Mouse (Mus musculus) T-helper 1 cell (primary cell): ENCODE data around the gene Milr1.
"Not testable (repeated sequence)": the region's sequence is repeated elsewhere in the genome, so short reads cannot be mapped to it uniquely, and the experiment has no call there.

ENCODE experiments used
- in situ Hi-C: fragments of 300-600 bp; cut with MboI, MseI; formaldehyde crosslinking; loops from one replicate; pipeline ENCODE4 v1.15.1; 2025; ENCODE audit warnings: high pct_unique_total_duplicates

The Milr1 gene

DNA sequence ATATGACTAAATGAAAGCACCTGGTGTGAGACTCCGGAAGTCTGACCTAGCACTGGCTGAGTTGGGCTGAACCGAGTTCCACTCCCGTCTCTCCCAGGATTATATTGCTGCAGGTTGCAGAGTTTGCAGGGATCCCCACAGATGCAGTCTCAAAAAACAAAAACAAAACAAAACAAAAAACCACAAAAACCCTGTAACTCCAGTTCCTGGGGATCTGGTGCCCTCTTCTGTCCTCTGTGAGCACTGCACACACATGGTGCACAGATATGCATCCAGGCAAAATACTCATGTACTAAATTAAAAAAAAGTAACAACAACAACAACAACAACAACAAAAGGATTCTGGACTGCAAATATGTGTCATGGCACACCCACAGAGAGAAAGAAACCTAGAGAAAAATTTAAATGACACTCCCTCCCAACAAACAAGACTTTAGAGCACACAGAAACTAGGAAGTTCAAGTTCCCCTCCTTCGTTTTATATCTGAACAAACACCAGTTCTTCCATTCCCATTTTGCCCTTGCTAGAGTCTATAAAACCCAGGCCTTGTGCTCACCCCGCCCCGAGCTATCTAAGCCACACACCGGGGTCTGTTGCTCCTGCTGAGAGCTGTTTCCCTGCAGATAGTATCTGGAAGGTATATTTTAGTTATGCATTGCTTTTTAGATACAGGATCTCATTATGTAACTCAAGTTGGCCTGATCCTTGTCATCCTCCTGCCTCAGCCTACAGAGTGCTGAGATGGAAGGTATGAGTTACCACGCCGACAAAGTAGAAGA is 19.4 kb downstream of the Milr1 start:
- in situ Hi-C loops = no loop called here

DNA sequence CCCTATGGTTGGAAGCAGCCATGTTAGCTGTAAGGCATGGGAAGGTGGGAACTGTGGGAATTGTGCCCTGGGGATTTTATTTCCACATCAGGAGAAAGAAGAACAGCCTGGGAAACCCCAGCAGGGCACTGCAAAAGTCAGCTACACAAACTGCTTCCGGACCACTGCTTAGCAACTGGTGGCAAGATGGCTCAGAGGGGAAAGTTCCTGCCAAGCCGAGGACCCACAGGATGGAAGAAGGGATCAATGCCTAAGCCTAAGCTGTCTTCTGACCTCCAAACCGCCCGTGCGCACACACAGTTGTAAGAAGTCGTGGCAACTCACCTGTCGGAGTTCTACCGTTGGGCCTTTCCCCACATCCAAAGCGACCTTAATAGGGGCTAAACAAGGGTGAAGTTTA is 22.0 kb downstream of the Milr1 start:
- in situ Hi-C loops = no loop called here

DNA sequence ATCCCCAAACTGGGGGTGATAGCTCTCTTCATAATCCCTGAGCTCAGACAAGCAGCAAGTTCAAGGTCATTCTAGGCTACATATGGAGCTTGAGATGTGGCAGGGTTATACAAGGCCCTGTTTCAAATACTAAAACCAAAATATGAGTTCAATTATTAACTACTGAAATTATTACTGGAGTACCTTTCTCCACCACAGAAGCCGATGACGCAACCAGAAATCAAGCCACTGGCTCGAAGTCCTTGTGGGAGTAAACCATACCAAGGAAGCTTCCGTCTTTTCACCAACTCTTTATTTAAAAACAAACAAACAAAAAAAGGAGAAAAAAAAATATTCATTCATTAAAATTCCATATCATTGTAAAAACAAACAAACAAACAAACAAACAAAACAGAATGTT is 25.9 kb downstream of the Milr1 start:
- in situ Hi-C loops = loop anchor here (5.0 kb wide), 1 partner anchor 35 kb away; no protein-coding TSS in a partner anchor

DNA sequence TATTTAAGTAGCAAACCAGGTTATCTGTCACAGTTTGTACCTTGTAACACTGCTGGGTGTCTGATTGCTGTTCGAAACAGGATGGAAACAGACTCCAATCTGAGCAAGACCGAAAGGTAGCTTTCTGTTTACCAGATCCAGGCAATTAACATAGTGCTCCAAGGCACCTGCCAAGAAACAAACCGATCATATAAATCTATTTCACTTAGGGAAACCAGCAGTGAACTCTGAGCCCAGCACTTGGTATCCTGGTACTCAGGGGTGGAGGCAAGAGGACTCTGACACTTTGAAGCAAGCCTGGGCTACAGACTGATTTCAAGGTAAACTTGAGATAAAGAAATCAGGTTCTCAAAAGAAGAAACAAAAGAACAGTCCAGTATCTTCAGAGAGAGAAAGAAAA is 26.4 kb downstream of the Milr1 start:
- in situ Hi-C loops = loop anchor here (5.0 kb wide), 1 partner anchor 35 kb away; no protein-coding TSS in a partner anchor

DNA sequence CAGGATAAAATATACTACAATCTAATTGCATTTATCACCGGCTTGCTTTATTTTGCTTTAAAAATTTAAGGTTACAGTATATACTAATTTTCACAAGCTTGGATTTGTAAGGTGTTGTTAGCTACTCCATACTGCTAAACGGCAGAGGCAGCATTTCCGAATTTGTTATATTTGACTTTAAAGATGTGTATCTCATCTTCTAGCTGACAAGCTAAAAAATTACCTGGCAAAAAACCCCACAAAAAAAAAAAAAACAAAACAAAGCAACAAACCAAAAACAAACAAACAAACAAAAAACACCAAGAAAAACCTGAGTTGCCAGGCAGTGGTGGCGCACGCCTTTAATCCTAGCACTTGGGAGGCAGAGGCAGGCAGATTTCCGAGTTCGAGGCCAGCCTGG is 27.1 kb downstream of the Milr1 start:
- in situ Hi-C loops = loop anchor here (5.0 kb wide), 1 partner anchor 36 kb away; no protein-coding TSS in a partner anchor

DNA sequence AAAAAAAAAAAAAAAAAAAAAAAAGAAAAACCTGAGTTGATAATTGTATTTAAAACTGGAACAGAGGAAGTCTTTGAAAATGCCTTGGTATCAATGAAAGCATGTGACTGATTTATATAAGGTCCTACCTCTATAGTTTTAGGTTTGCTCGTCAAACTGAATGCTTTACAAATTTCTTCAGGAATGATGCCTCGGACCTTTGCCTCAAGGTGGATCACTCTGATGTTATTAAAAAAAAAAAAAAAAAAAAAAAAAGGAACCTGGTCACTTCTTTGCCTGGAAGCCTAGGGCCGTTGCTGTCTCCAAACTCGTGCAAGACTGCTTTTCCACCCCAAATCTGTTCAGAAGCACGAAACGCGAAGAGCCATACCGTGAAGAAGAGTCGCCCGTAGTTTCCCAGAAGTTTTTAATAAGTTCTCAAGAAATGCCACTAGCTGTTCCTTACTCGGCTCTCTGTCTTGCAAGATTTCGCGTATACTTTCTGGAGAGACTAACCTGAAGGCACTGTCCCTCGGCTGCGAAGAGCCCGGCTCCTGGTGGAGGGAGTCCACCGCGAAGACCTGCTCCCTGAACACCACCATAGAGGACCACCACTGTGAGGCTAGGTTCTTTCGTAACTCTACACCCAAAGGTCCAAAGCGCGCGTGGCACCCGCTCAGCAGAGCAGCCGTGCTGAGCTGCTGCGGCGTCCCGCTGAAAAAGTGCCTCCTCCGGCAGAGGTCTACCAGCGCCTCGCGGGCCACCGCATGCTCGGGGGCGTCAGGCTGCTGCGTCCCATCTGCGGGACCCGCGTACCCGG is 27.8 kb downstream of the Milr1 start:
- in situ Hi-C loops = loop anchor here (5.0 kb wide), 1 partner anchor 36 kb away; no protein-coding TSS in a partner anchor

DNA sequence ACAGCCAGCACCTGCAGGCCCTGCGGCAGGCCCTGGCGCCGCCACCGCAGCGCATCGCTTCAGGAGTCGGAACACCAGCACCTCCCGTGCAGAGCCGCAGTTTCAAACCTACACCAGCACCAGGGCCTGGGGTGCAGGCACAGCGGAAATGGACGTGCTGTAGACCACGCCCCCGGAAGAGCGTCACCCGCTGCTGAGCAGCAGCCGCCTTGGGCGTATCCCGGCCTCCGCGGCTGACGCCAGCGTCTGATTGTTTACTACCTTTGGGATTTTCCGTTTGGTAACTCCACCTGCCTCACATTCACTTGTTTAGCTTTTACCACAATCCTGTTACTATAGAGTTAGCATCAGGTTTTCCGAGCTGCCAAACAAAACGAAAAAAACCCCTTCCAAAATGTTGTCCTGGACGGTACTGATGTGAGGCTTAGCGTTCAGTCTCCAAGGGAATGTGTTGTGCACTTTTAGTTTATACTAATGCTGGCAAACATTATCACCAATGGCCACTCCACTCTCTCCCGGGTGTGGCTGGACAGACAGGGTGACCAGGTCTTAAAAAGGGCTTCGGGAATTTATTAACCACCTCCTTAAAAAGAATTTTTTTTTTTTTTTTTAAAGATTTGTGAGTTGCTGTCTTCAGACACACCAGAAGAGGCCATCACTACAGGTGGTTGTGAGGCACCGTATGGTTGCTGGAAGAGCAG is 28.5 kb downstream of the Milr1 start, which contains the start of gene Polg2:
Gene Polg2, minus strand, starts transcription at position 150 of the 701 bp plus-strand sequence.
- in situ Hi-C loops = loop anchor here (5.0 kb wide), 1 partner anchor 37 kb away; no protein-coding TSS in a partner anchor

DNA sequence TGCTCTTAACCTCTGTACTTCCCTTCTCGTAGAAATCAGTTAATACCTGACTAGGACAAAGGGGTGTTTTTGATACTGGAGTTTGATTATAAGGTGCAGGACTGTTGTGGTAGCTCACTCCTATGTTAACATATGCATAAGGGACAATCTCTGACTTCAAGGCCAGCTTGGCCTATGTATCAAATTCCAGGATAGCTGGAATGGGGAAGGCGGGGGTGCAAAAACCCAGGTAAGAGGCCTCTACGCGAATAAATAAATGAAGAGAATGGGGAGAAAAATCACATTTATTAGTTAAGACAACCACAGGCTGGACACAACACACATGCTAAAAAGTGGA is 29.0 kb downstream of the Milr1 start:
- in situ Hi-C loops = no loop called here

DNA sequence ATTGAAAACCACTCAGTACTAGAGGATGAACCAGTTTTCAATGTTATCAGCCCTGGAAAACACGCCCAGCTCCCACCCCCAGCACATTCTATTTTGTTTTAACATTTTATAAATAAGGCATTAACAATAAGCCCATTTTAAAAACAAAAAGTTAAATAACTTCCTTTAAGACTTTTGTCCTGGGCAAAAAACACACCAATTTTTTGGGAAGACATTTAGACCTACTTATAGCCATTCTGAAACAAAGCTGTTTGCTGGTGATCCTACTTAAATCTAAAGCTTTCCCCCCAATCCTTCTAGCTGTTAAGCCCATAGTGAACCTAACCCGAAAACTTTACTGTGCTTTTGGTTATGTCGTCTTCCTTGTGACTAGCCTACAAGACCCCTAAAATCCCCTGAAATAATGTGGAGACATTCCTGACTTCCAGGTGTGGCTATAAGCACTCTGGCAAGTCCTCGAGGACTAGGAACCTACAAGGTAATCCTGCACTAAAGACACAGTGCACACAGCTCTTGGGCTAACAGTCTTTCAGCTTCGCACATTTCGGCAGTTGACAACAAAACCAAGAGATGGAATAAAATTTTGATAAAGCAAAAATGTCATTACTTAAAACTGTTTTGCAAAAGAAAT is 29.7 kb downstream of the Milr1 start:
- in situ Hi-C loops = no loop called here

DNA sequence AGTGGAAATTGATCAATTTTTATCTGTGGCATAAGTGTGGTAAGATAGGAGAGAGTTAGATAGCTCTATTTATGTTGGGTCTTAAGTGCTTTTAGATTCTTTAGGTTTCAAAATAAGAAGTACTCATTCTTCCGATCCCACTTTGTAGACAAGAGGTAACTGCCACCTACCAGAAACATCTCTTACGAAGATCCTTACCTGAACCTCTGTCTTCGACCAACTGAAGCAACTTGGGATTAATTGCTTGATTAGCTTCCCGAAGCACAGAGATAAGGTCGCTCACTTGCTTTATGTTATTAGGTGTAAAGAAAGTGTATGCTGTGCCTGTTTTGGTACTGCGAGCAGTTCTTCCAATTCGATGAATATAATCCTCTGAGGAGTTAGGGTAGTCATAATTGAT is 31.2 kb downstream of the Milr1 start:
- in situ Hi-C loops = not testable (repeated sequence)

DNA sequence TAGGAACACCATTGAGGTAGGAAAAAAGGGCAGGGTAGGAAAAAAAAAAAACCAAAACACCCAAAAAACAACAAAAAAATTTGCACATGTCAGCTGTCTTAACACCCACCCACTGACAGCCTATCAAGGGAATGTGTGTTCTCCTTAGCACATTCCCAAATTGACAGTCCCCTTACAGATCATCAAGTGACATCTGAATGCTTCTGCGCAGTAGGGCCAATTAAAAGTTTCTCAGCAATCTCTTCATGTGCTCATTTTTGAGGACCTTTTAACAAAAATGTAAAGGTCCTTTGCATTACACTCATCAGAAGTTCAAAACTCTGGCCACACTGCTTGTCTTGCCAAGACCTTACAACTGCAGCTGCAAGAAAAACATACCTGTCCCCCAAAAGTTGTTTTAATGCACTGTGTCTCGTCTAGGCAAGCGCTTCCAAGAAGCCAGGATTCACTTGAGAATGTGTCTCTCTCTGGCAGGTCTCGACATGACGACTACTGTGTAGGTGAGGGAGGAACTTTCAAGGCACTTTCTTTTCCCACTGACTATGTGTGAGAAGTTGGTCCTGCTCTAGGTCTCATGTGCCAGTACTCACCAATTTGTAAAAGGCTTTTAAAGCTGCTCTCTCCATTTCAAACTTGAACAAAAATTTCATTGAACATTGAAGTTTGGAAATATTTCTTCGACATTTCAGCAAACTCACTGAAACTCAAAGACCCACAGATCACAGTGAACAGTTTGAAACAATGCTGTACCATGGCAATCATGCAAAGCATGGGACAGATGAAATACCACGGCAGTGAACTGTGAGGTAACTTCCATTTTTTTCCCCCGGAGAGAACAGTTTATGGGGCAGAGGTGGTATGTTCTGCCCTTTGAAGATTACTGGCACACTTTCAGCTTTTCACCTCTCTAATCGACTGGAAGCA is 32.1 kb downstream of the Milr1 start:
- in situ Hi-C loops = no loop called here

DNA sequence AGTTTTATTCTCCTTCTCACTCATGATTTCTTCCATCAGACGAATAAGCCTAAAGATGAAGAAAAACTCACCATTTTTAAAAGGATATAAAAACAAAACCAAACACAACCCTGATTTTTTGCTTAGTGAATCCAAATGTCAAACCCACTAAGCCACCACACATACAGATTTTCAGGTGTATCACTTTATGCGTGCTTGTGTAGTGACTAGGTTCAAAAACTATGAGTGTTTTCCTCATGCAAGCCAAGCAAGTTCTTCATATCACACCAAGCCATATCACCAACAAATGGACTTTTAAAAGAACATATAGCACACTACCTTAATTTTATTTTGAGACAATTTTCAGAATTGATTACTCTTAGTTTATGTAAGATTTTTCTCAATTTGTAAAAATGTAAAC is 33.5 kb downstream of the Milr1 start:
- in situ Hi-C loops = no loop called here

DNA sequence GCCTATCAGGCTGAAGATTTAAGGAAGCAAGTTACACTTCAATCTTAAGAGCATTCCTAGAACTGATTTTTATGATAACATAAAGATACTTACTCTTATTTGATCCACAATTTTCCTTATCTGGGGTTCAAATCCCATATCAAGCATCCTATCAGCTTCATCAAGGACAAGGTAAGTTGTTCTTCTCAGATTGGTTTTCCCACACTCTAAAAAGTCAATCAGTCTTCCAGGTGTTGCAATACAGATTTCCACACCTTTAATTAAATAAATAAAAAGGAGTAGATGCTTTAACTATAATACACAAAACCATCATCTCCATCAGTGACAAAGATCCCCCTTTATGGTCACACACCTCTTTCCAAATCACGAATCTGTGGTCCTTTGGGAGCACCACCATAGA is 34.0 kb downstream of the Milr1 start:
- in situ Hi-C loops = no loop called here

DNA sequence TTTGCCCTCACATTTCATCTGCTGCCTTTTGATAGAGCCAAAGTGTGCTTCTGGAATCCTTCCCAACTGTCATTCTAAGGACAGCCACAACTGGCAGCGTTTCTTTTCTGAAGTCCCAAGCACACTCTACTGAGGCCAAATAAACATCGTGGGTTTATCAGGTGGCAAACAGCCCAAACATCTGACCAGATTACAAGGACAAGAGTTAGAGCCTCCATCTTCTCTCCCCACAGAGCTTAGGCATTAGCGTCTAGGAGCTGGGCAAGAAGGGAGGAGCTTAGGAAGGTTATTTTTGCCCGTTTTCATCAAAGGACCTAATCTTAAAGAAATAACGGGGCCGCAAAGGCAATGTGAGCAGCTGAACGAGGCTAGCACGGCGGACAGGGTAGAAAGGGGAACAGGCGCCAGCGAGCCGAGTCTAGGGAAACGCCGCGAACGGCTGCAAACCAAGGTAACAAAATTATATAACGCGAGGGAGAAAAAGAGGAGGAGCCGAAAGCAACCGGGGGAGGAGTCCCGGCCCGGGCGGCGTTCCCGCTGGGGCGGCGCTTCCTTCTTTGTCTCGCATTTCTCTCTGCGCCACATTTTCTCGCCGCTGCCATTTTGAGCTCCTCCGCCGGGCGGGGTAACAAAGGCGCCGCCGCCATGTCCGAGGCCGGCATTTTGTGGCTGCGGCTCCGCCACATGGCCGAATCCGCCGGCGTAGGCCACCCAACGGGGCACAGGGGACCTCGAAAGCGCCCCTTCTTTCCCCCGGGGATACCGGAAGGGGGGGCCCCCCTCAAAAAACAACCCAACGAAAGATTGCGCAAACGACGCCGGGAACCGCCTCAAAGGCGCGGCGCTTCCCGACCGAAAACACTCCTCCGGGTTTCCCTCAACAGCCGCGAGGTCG is 36.4 kb downstream of the Milr1 start:
- in situ Hi-C loops = no loop called here

DNA sequence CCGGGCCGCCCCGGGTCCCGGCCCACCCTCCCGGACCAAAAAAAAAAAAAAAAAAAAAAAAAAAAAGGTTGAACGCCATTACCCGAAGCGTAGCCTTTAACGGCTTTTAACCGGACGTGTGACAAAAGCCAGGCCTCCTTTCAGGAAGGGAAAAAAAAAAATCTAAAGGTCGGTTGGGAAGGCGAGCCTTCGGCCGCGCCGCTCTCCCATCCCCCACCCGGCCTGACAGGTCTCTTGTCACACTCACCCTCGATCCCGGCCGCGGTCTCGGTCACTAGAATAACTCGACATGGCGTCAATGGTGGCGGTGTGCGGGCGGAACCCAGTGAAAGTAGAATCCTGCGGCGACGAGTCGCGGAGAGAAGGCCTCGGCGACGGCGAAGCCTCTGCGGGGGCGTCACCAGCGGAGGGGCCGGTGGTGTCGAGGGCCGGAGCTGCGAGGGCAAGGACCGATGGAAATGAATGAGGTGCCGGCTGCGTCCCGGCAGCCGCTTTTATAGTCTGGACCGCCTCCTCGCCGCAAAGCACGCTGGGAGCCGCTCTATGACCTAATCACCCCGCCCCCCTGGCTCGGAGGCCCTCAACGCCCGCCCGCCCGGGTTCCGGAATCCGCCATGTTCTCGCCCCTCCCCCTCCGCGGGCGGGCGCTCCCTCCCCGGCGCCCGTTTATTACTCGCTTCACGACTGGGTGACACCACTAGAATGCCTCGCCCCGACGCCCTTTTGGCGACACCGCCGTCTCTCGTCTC is 37.2 kb downstream of the Milr1 start:
- in situ Hi-C loops = no loop called here

DNA sequence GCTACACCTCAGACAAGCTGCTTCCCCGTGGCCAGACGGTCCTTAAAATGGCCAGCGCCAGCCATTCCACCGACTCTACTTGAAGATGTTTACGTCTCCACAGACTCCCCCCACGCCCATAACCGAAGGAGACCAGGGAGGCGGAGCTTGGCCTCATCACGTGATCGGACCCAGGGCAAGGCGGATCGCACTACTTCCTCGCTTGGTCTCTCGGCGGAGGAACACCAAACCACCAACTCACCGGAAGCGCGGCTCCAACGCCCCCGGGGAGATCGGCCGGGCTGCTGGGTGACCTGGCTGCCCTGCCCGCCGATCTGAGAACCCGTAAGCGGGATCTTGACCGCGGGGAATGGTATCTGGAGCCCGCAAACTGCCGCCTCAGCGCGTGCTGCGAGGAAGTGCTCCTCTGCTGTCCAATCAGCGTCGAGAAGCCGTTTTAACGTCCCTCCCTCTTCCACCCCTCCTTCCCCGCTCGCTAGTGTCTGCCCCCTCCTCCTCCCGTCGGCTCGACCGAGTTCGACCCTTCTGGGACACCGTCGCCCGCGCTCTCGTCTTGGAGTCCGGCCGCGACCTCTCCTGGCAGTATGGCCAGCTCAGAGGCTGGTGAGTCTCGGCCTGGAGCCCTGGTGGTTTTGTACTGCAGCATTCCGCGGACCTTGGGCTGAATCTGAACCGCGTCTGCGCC is 37.9 kb downstream of the Milr1 start, which contains the start of the genes Ddx5 and Cep95:
Gene Ddx5, minus strand, starts transcription at position 411 of the 685 bp plus-strand sequence.
Gene Cep95, plus strand, starts transcription at position 478 of the 685 bp plus-strand sequence.
- in situ Hi-C loops = no loop called here

DNA sequence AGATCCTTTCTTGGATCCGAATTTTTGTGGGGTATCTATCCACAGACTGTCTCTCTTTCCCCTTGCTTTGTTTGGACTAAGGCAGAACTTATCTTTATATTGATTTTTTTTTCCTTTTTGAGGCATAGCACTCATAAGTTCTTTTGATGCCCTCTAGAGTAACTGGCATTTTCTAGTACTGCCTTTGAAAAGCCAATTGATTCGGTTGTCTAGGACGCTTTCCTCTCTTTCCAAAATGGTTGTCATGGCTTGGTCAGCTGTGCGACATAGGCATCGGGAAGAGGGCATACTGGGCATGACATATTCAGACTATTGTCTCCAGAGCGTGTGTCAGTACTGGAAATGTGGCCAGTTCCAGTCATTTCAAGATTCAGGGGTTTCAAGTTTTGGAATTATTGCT is 38.6 kb downstream of the Milr1 start:
- in situ Hi-C loops = loop anchor here (5.0 kb wide), 1 partner anchor 123 kb away; no protein-coding TSS in a partner anchor

DNA sequence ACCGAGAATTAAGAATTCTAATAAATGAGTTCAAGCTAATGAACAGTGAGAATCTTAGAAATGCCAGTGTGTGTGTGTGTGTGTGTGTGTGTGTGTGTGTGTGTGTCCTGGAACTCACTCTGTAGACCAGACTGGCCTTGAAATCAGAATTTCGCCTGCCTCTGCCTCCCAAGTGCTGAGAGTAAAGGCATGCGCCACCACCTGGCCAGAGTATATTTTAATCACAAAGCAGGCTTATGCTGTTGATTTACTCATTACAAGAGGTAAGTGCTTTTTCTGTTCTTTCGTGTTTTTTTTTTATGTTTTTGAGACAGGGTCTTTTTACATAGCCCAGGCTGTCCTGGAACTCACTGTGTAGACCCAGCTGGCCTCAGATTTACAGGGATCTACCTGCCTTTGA is 42.8 kb downstream of the Milr1 start:
- in situ Hi-C loops = loop anchor here (5.0 kb wide), 1 partner anchor 118 kb away; no protein-coding TSS in a partner anchor
